Mouse (Mus musculus): ENCODE results near the gene Slc38a2.

Gene Slc38a2

GRCm38 (mm10) chr15:96699521-96700511, at the start of gene Slc38a2:
Slc38a2 (minus strand) TSS chr15:96699730.
- DNase-seq (ENCODE audit: extremely low read depth, low read depth, low spot score): no peak

- DNase-seq (ENCODE audit: extremely low read depth, low read depth, low spot score): no peak
Measured at GRCm38 (mm10) chr15:96749101-96749500, 49.6 kb upstream of the Slc38a2 start.

- no peak for DNase-seq (ENCODE audit: extremely low read depth, low read depth, low spot score)
Measured at GRCm38 (mm10) chr15:96747551-96747950, 48.0 kb upstream of the Slc38a2 start.

- DNase-seq (ENCODE audit: extremely low read depth, low read depth, low spot score): no peak
Measured at GRCm38 (mm10) chr15:96746986-96747385, 47.5 kb upstream of the Slc38a2 start.

- no peak for DNase-seq (ENCODE audit: extremely low read depth, low read depth, low spot score)
Measured at GRCm38 (mm10) chr15:96745299-96745698, 45.8 kb upstream of the Slc38a2 start.

GRCm38 (mm10) chr15:96744882-96745296, 45.4 kb upstream of the Slc38a2 start:
- DNase-seq (ENCODE audit: extremely low read depth, low read depth, low spot score): no peak

GRCm38 (mm10) chr15:96744153-96744881, 44.8 kb upstream of the Slc38a2 start:
- no peak for DNase-seq (ENCODE audit: extremely low read depth, low read depth, low spot score)

GRCm38 (mm10) chr15:96743257-96743656, 43.7 kb upstream of the Slc38a2 start:
- peak; percentile 84 for DNase-seq (ENCODE audit: extremely low read depth, low read depth, low spot score)

GRCm38 (mm10) chr15:96742591-96743241, 43.2 kb upstream of the Slc38a2 start:
- DNase-seq (ENCODE audit: extremely low read depth, low read depth, low spot score): no peak

- DNase-seq (ENCODE audit: extremely low read depth, low read depth, low spot score): no peak
Measured at GRCm38 (mm10) chr15:96740865-96741561, 41.5 kb upstream of the Slc38a2 start.

- no peak for DNase-seq (ENCODE audit: extremely low read depth, low read depth, low spot score)
Measured at GRCm38 (mm10) chr15:96740091-96740490, 40.6 kb upstream of the Slc38a2 start.

GRCm38 (mm10) chr15:96736663-96737385, 37.3 kb upstream of the Slc38a2 start:
- no peak for DNase-seq (ENCODE audit: extremely low read depth, low read depth, low spot score)

GRCm38 (mm10) chr15:96735562-96736160, 36.1 kb upstream of the Slc38a2 start:
- peak; percentile 63 for DNase-seq (ENCODE audit: extremely low read depth, low read depth, low spot score)

GRCm38 (mm10) chr15:96734423-96734822, 34.9 kb upstream of the Slc38a2 start:
- no peak for DNase-seq (ENCODE audit: extremely low read depth, low read depth, low spot score)

GRCm38 (mm10) chr15:96730416-96730815, 30.9 kb upstream of the Slc38a2 start:
- no peak for DNase-seq (ENCODE audit: extremely low read depth, low read depth, low spot score)

- DNase-seq (ENCODE audit: extremely low read depth, low read depth, low spot score): no peak
Measured at GRCm38 (mm10) chr15:96729785-96730184, 30.3 kb upstream of the Slc38a2 start.

- no peak for DNase-seq (ENCODE audit: extremely low read depth, low read depth, low spot score)
Measured at GRCm38 (mm10) chr15:96728993-96729392, 29.5 kb upstream of the Slc38a2 start.

GRCm38 (mm10) chr15:96728346-96728745, 28.8 kb upstream of the Slc38a2 start:
- no peak for DNase-seq (ENCODE audit: extremely low read depth, low read depth, low spot score)

GRCm38 (mm10) chr15:96724506-96724905, 25.0 kb upstream of the Slc38a2 start:
- DNase-seq (ENCODE audit: extremely low read depth, low read depth, low spot score): no peak

GRCm38 (mm10) chr15:96722228-96722627, 22.7 kb upstream of the Slc38a2 start:
- DNase-seq (ENCODE audit: extremely low read depth, low read depth, low spot score): no peak

Measured in fat pad, adult 2 months (tissue).